Mouse (Mus musculus) limb, embryonic 13.5 days (tissue): Measurements from ENCODE around the gene Prex1. TPM values are rescaled to one million over a fixed set of nuclear protein-coding genes. Genes with fewer than 3 reads are reported as not detected.
"Not testable (repeated sequence)": the region's sequence is repeated elsewhere in the genome, so short reads cannot be mapped to it uniquely, and the experiment has no call there.

Experiments used
- ATAC-seq: fragments of 200-750 bp; cut with Nextera tagmentation; 2 replicates; pipeline ENCODE4 v1.8.0; 2017; ENCODE audit warnings: low read depth, moderate number of reproducible peaks, moderate TSS enrichment; ENCODE audit not compliant: low FRiP score
- H3K27ac ChIP-seq: fragments of 300-500 bp; sonication (generic); 2 replicates; pipeline ENCODE4 v1.5.1; 2015; ENCODE audit warnings: inconsistent platforms, mild to moderate bottlenecking, moderate library complexity
- H3K27me3 ChIP-seq: fragments of 300-500 bp; sonication (generic); 2 replicates; pipeline ENCODE4 v1.6.1; 2015; ENCODE audit warnings: mild to moderate bottlenecking, inconsistent platforms
- H3K36me3 ChIP-seq: fragments of 300-500 bp; sonication (generic); 2 replicates; pipeline ENCODE4 v1.6.1; 2015; ENCODE audit warnings: inconsistent platforms, mild to moderate bottlenecking, moderate library complexity
- H3K4me1 ChIP-seq: fragments of 300-500 bp; sonication (generic); 2 replicates; pipeline ENCODE4 v1.6.1; 2015; ENCODE audit warnings: inconsistent platforms
- H3K4me2 ChIP-seq: fragments of 300-500 bp; sonication (generic); replicated peaks from 2 replicates; pipeline ENCODE4 v1.6.1; 2015; ENCODE audit warnings: inconsistent platforms, mild to moderate bottlenecking, moderate library complexity
- H3K4me3 ChIP-seq: fragments of 300-500 bp; sonication (generic); 2 replicates; pipeline ENCODE4 v1.5.1; 2015; ENCODE audit warnings: moderate library complexity, mild to moderate bottlenecking, inconsistent platforms
- H3K9ac ChIP-seq: fragments of 300-500 bp; sonication (generic); 2 replicates; pipeline ENCODE4 v1.6.1; 2015; ENCODE audit warnings: mild to moderate bottlenecking, inconsistent platforms
- H3K9me3 ChIP-seq: fragments of 300-500 bp; sonication (generic); 2 replicates; pipeline ENCODE4 v1.6.1; 2016; ENCODE audit warnings: inconsistent platforms
- WGBS: fragments of 180-500 bp; shearing (Covaris S2); methylation state at CpG from one replicate; pipeline ENCODE4 v1.1.7; 2015; 5-methylcytosine and 5-hydroxymethylcytosine counted together
- polyA plus RNA-seq: library from polyadenylated mRNA; unstranded; fragments of >200 nt; fragmentation: Nextera tagmentation; extraction: Ambion mirVana; gene quantifications from 2 replicates; pipeline ENCODE4 v1.2.1, GENCODE M21; 2015

The Prex1 gene
- polyA plus RNA-seq, 1 experiment from 2014 or later: 19.4 TPM

DNA sequence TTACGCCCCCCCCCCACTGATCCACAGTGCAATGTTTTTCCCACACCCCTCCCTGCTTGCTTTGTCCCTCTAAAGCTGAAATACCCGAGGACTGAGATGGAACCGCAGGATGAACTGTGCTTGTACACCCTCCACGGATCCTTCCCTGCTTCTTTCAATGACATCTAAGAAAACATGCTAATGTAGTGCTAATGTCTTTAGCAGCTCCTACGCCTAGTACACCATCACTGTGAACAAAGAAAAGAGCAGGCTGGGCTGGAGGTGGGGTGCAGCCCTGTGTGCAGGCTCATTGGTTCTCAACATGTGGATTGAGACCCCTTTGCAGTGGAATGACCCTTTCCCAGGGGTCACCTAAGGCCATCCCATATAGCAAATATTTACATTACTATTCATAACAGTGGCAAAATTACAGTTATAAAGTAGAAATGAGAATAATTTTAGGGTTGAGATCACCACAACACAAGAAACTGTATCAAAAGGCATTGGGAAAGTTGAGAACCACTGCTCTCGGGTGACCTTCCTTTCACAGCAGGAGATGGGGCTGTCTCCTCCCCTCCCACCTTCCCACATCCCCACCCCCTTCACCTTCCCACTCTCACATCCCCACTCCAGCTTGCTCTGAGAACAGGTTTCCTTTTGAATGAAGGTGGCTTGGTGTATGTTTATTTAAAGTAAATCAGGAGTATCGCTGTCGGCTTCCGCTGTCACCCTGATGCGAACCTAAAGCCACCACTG, 190.3 kb downstream of the Prex1 start:
- peaks cover 29% of the 10 kb centered on the region for H3K4me1 ChIP-seq
- no peaks in the 10 kb centered on the region; the same call in 1 of the 2 replicates for H3K27me3 ChIP-seq
- no peak for ATAC-seq
- no peak overlapping the region for H3K9ac ChIP-seq
- H3K27ac ChIP-seq: no peak overlapping the region
- H3K4me3 ChIP-seq: no peak overlapping the region
- no peaks in the 10 kb centered on the region for H3K9me3 ChIP-seq
- no peak overlapping the region for H3K4me2 ChIP-seq
- WGBS: 79% methylated on average over 10 of the region's 10 CpGs
- no peaks in the 10 kb centered on the region for H3K36me3 ChIP-seq

DNA sequence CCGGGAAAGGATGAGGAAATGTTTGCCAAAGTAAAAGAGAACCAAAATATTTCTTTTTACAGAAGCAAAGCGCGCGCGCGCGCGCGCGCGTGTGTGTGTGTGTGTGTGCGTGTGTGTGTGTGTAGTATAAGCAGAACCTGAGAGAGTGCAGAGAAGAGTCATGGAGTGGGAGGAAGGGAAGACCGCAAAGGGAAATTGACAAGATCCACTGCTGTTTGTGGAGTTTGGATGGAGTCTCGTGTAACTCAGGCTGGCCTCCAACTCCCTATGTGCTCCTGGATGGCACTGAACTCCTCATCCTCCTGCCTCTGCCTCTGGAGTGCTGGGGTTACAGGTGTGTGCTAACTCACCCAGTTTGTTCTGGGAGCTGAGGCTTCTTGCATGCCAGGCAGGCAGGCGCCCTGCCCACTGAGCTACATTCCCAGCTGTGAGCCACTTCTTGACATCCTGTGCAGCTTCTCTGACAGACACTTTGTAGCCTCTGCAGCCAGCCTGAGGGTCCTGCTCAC, 191.0 kb downstream of the Prex1 start:
- Histone ChIP-seq H3K9me3 (no peaks in the 10 kb centered on the region), H3K27ac (no peak overlapping the region), H3K27me3 (no peaks in the 10 kb centered on the region; the same call in 1 of the 2 replicates), H3K36me3 (no peaks in the 10 kb centered on the region), H3K4me1 (peaks cover 31% of the 10 kb centered on the region), H3K9ac (no peak overlapping the region; the same call in 1 of the 2 replicates), H3K4me2 (no peak overlapping the region), H3K4me3 (no peak overlapping the region)
- 89% methylated on average over 15 of the region's 15 CpGs for WGBS
- ATAC-seq: no peak

DNA sequence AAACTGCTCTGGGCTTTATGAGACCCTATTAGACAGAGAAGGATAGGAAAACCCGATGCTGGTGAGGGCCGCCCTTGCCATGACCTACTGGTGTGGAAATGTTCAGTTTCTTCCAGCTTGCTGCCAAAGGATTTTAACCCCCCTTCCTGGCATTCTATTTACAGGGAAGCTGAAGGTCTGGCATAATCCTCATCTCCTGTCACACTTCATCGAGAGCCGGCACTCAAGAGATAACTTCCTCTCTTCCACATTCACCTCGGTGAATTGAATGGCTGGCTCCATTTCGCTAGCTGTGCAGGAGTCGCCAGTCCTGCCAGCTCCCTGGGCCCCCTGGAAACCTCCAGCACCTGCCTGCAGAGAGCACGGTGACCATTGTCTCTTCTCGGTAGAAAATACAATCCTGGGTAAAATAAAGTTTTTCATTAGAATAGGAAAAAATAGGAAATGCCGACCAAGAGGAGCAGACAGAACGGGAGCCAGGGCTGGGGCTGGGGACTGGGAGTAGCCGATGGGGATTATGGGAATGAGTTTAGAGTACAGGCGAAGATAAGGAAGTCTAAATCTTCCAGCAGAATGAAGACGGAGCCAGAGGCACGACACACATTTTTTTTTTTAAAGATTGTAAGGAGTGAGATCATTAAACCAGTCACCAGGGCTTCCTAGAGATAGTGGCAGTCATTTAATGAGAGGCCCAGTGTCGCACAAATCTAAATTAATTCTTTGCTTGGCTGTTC, 191.6 kb downstream of the Prex1 start:
- Histone ChIP-seq H3K4me3 (no peak overlapping the region), H3K27me3 (no peaks in the 10 kb centered on the region; the same call in 1 of the 2 replicates), H3K27ac (no peak overlapping the region), H3K9me3 (no peaks in the 10 kb centered on the region), H3K4me1 (peaks cover 35% of the 10 kb centered on the region), H3K36me3 (no peaks in the 10 kb centered on the region), H3K9ac (no peak overlapping the region), H3K4me2 (no peak overlapping the region)
- 57% methylated on average over 16 of the region's 16 CpGs for WGBS
- ATAC-seq: no peak

DNA sequence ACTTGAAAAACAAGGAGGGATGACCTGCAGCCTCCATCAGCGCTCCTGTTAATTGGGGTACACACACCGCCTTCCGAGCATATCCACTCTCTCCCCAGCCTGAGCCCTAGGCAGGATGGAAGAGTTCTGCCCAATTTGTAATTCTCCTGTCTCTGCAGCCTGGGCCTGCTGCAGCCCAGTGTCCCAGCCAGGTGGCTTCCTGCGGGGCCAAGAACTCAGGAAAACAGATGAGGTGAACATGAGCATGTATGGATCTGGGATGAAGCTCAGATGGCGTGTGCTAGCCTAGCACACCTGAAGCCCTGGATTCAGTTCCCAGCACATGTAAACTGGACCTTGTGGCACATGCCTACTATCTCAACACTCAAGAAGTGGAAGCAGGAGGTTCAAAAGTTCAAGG, 192.2 kb downstream of the Prex1 start:
- no peak for ATAC-seq
- 92% methylated on average over 5 of the region's 5 CpGs for WGBS
- H3K9ac ChIP-seq: no peak overlapping the region
- H3K4me3 ChIP-seq: no peak overlapping the region
- no peak overlapping the region for H3K27ac ChIP-seq
- peaks cover 38% of the 10 kb centered on the region for H3K4me1 ChIP-seq
- H3K36me3 ChIP-seq: no peaks in the 10 kb centered on the region
- no peaks in the 10 kb centered on the region; the same call in 1 of the 2 replicates for H3K27me3 ChIP-seq
- H3K4me2 ChIP-seq: no peak overlapping the region
- no peaks in the 10 kb centered on the region for H3K9me3 ChIP-seq

DNA sequence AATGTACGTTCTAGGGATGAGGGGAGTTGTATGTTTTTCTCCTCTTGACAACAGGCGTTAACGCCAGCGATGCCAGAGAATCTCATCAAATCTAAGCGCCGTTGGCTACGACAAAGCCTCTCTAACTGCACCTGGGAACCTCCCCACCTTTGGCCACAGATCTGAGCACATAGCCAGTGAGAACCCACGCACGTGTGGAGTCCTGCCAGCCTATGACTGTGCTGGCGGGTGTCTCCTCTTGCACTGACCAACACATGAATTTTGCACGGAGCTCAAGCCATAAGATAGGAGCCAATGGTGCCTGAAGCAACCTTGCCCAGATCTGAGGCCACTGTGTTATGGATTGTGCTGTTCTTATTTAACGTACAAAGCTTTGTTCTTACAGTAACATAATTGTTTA, 193.1 kb downstream of the Prex1 start:
- H3K9ac ChIP-seq: no peak overlapping the region
- ATAC-seq: no peak
- H3K4me3 ChIP-seq: no peak overlapping the region
- no peak overlapping the region for H3K27ac ChIP-seq
- H3K9me3 ChIP-seq: no peaks in the 10 kb centered on the region
- H3K4me1 ChIP-seq: peaks cover 38% of the 10 kb centered on the region
- 91% methylated on average over 12 of the region's 12 CpGs for WGBS
- no peak overlapping the region for H3K4me2 ChIP-seq
- no peaks in the 10 kb centered on the region; the same call in 1 of the 2 replicates for H3K27me3 ChIP-seq
- H3K36me3 ChIP-seq: no peaks in the 10 kb centered on the region

DNA sequence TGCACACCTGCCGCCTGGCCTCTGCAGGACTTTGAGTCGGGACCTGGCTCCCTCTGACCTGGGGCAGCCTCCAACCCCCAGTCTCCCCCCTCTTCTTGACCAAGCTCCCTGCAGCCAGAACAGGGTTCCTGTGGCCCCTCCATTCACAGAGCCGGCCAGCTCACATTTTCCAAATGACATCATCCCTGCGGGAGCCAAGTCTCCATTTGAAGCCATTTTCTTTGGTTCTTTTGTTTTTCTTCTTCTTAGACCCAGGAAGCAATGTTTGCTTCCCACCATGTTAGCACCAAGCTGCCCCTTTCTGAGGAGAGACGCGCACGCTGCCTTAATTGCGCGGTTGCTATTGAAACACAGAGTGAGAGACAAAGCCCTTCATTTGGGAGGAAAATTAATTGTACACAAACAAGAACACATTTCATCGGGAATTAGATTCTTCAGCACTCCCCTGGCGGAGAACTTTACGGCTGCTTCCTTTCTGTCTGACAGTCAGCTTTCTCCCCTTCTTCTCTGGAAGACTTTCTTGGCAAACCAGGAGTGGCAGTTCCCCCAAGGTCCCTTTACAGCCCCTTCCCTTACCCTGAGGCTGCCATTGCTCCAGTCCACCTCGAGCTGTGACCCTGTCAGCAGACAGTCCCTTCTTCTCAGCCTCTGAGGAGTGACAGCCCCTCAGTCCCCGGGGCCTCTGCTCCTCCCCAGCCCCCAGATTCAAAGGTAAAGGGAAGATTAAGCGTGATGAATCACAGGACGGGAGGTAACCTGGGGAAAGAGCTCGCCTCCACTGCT, 196.0 kb downstream of the Prex1 start:
- ATAC-seq: 0 out of 2 replicates have a peak, but pooled peaks have one; percentile 26
- 7% methylated on average over 14 of the region's 17 CpGs for WGBS

DNA sequence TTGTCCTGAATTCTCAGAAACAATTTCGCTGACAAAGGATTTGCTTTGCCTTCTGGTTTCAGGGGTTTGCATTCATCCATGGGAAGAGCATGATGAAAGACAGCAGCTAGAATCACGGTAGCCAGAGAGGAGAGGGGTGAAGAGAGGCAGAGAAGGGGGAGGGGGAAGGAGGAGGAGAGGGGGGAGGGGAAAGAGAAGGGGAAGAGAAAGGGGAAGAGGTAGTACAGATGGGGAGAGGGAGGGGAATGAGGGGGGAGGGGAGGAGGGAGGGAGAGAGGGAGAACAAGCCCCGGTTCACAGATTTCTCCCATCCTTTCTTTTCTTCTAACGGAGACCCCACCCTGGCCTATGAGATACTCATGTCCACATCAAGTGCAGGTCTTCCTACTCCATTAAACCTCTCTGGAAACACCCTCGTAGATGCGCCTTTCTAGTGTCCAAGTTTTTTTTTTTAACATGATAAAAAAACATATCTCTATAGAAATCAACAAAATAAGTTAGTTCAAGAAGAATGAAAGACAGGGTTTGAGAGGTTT, 196.7 kb downstream of the Prex1 start:
- Histone ChIP-seq H3K9me3 (no peaks in the 10 kb centered on the region), H3K4me3 (no peak overlapping the region), H3K4me1 (peaks cover 23% of the 10 kb centered on the region), H3K27ac (peak overlapping the region; percentile 22; the same call in 1 of the 2 replicates), H3K9ac (no peak overlapping the region), H3K36me3 (no peaks in the 10 kb centered on the region), H3K4me2 (peak overlapping the region; percentile 28; the same call in 1 of the 2 replicates), H3K27me3 (no peaks in the 10 kb centered on the region)
- 51% methylated on average over 6 of the region's 6 CpGs for WGBS
- ATAC-seq: no peak

More for the DNA sequence above, 196.0 kb downstream of the Prex1 start:
- H3K4me2 ChIP-seq: peak overlapping the region; percentile 28
- H3K4me3 ChIP-seq, H3K9me3 ChIP-seq, H3K9ac ChIP-seq, H3K36me3 ChIP-seq, H3K27me3 ChIP-seq: not testable (repeated sequence)
- peaks cover 27% of the 10 kb centered on the region for H3K4me1 ChIP-seq
- H3K27ac ChIP-seq: peak overlapping the region; percentile 67; the same call in 1 of the 2 replicates

Other genes starting within 250 kb of the Prex1 start
- 8.7 and 9.4 TPM in 2 replicates for gene Trp53rkb, start 78.7 kb upstream of the Prex1 start, polyA plus RNA-seq
- gene Arfgef2, start 91.8 kb upstream of the Prex1 start, polyA plus RNA-seq: 3.8 and 4.1 TPM in 2 replicates
- gene Cse1l, start 192.2 kb upstream of the Prex1 start, polyA plus RNA-seq: 115 and 127 TPM in 2 replicates